Mouse (Mus musculus) hindbrain, embryonic 15.5 days (tissue): ENCODE data around the gene Cep295nl. TPM values are rescaled to one million over a fixed set of nuclear protein-coding genes. Genes with fewer than 3 reads are reported as not detected.
A peak's percentile ranks its signal among the peaks of the same experiment; 100 is the strongest.

Source experiments
- ATAC-seq: fragments of 200-750 bp; cut with Nextera tagmentation; 2 replicates; pipeline ENCODE4 v1.8.0; 2017; ENCODE audit warnings: low read depth, moderate number of reproducible peaks, moderate TSS enrichment; ENCODE audit not compliant: low FRiP score
- H3K27ac ChIP-seq: fragments of 300-500 bp; sonication (generic); replicated peaks from 2 replicates; pipeline ENCODE4 v1.5.1; 2015; ENCODE audit warnings: mild to moderate bottlenecking, inconsistent platforms
- H3K27me3 ChIP-seq: fragments of 300-500 bp; sonication (generic); 2 replicates; pipeline ENCODE4 v1.6.1; 2015; ENCODE audit warnings: control low read depth, inconsistent platforms
- H3K36me3 ChIP-seq: fragments of 300-500 bp; sonication (generic); 2 replicates; pipeline ENCODE4 v1.6.1; 2015; ENCODE audit warnings: control low read depth, inconsistent platforms
- H3K4me1 ChIP-seq: fragments of 300-500 bp; sonication (generic); replicated peaks from 2 replicates; pipeline ENCODE4 v1.6.1; 2015; ENCODE audit warnings: control low read depth, inconsistent platforms
- H3K4me2 ChIP-seq: fragments of 300-500 bp; sonication (generic); 2 replicates; pipeline ENCODE4 v1.6.1; 2015; ENCODE audit warnings: moderate library complexity, mild to moderate bottlenecking, inconsistent platforms
- H3K4me3 ChIP-seq: fragments of 300-500 bp; sonication (generic); 2 replicates; pipeline ENCODE4 v1.5.1; 2015; ENCODE audit warnings: mild to moderate bottlenecking, inconsistent platforms
- H3K9ac ChIP-seq: fragments of 300-500 bp; sonication (generic); 2 replicates; pipeline ENCODE4 v1.6.1; 2015; ENCODE audit warnings: inconsistent platforms
- H3K9me3 ChIP-seq: fragments of 300-500 bp; sonication (generic); 2 replicates; pipeline ENCODE4 v1.6.1; 2016; ENCODE audit warnings: control low read depth, inconsistent platforms
- WGBS: fragments of 180-500 bp; shearing (Covaris S2); methylation state at CpG from one replicate; pipeline ENCODE4 v1.1.7; 2015; 5-methylcytosine and 5-hydroxymethylcytosine counted together
- polyA plus RNA-seq: library from polyadenylated mRNA; unstranded; fragments of >200 nt; fragmentation: Nextera tagmentation; extraction: Ambion mirVana; gene quantifications from 2 replicates; pipeline ENCODE4 v1.2.1, GENCODE M21; 2015

Gene Cep295nl
- polyA plus RNA-seq, 1 experiment from 2014 or later, result 0.34 TPM

GRCm38 (mm10) chr11:118354636-118355191 lies 12.4 kb upstream of the Cep295nl start:
- peak; percentile 16; the same call in 1 of the 2 replicates for ATAC-seq

GRCm38 (mm10) chr11:118349494-118349893 lies 7.2 kb upstream of the Cep295nl start:
- no peaks in the 10 kb centered on the region for H3K27me3 ChIP-seq

More at GRCm38 (mm10) chr11:118354636-118355191, 12.4 kb upstream of the Cep295nl start:
- peaks cover 35% of the 10 kb centered on the region for H3K4me1 ChIP-seq
- peak overlapping the region; percentile 92 for H3K4me2 ChIP-seq
- H3K4me3 ChIP-seq, result peak overlapping the region; percentile 90
- no peaks in the 10 kb centered on the region for H3K27me3 ChIP-seq
- H3K9me3 ChIP-seq, result no peaks in the 10 kb centered on the region
- peak overlapping the region; percentile 96 for H3K9ac ChIP-seq
- under 1% methylated on average over 36 of the region's 47 CpGs for WGBS
- H3K27ac ChIP-seq, result peak overlapping the region; percentile 89
- H3K36me3 ChIP-seq, result no peaks in the 10 kb centered on the region

GRCm38 (mm10) chr11:118348877-118349276 lies 6.6 kb upstream of the Cep295nl start:
- peaks cover 39% of the 10 kb centered on the region for H3K4me1 ChIP-seq
- H3K9ac ChIP-seq, result no peak overlapping the region
- no peaks in the 10 kb centered on the region for H3K27me3 ChIP-seq
- H3K36me3 ChIP-seq, result no peaks in the 10 kb centered on the region
- whole genome bisulfite sequencing, result 66% methylated on average over 5 of the region's 5 CpGs
- H3K4me2 ChIP-seq, result no peak overlapping the region
- no peaks in the 10 kb centered on the region for H3K9me3 ChIP-seq
- ATAC-seq, result no peak
- H3K4me3 ChIP-seq, result no peak overlapping the region
- no peak overlapping the region for H3K27ac ChIP-seq

More at GRCm38 (mm10) chr11:118349494-118349893, 7.2 kb upstream of the Cep295nl start:
- Histone ChIP-seq H3K9ac (no peak overlapping the region), H3K27ac (no peak overlapping the region), H3K4me3 (no peak overlapping the region), H3K4me1 (peaks cover 46% of the 10 kb centered on the region), H3K36me3 (no peaks in the 10 kb centered on the region), H3K4me2 (no peak overlapping the region), H3K9me3 (no peaks in the 10 kb centered on the region)
- no peak for ATAC-seq
- 84% methylated on average over 5 of the region's 5 CpGs for WGBS

GRCm38 (mm10) chr11:118348419-118348818 lies 6.1 kb upstream of the Cep295nl start:
- H3K4me1 ChIP-seq, result peaks cover 39% of the 10 kb centered on the region
- H3K4me2 ChIP-seq, result no peak overlapping the region

GRCm38 (mm10) chr11:118347911-118348310 lies 5.6 kb upstream of the Cep295nl start:
- no peaks in the 10 kb centered on the region for H3K9me3 ChIP-seq
- H3K9ac ChIP-seq, result no peak overlapping the region
- H3K27me3 ChIP-seq, result no peaks in the 10 kb centered on the region
- H3K27ac ChIP-seq, result no peak overlapping the region
- no peak overlapping the region for H3K4me3 ChIP-seq
- ATAC-seq, result no peak
- no peaks in the 10 kb centered on the region for H3K36me3 ChIP-seq
- H3K4me2 ChIP-seq, result no peak overlapping the region
- H3K4me1 ChIP-seq, result peaks cover 39% of the 10 kb centered on the region
- 91% methylated on average over 12 of the region's 12 CpGs for WGBS

More at GRCm38 (mm10) chr11:118348419-118348818, 6.1 kb upstream of the Cep295nl start:
- no peaks in the 10 kb centered on the region for H3K9me3 ChIP-seq
- no peak overlapping the region for H3K4me3 ChIP-seq
- no peaks in the 10 kb centered on the region for H3K36me3 ChIP-seq
- H3K27ac ChIP-seq, result no peak overlapping the region
- WGBS, result 72% methylated on average over 3 of the region's 3 CpGs
- ATAC-seq, result no peak
- no peak overlapping the region for H3K9ac ChIP-seq
- H3K27me3 ChIP-seq, result no peaks in the 10 kb centered on the region

GRCm38 (mm10) chr11:118347391-118347790 lies 5.1 kb upstream of the Cep295nl start:
- WGBS, result 92% methylated on average over 2 of the region's 2 CpGs
- H3K4me1 ChIP-seq, result peaks cover 39% of the 10 kb centered on the region

GRCm38 (mm10) chr11:118346395-118347096 lies 4.2 kb upstream of the Cep295nl start:
- WGBS, result 79% methylated on average over 8 of the region's 8 CpGs
- no peaks in the 10 kb centered on the region for H3K9me3 ChIP-seq
- no peak overlapping the region for H3K4me2 ChIP-seq
- peaks cover 44% of the 10 kb centered on the region for H3K4me1 ChIP-seq
- H3K4me3 ChIP-seq, result no peak overlapping the region
- no peak overlapping the region for H3K9ac ChIP-seq
- no peak for ATAC-seq
- H3K36me3 ChIP-seq, result no peaks in the 10 kb centered on the region
- H3K27ac ChIP-seq, result no peak overlapping the region
- H3K27me3 ChIP-seq, result no peaks in the 10 kb centered on the region

More at GRCm38 (mm10) chr11:118347391-118347790, 5.1 kb upstream of the Cep295nl start:
- ATAC-seq, result no peak
- Histone ChIP-seq H3K4me2 (no peak overlapping the region), H3K9me3 (no peaks in the 10 kb centered on the region), H3K36me3 (no peaks in the 10 kb centered on the region), H3K27ac (no peak overlapping the region), H3K9ac (no peak overlapping the region), H3K4me3 (no peak overlapping the region), H3K27me3 (no peaks in the 10 kb centered on the region)

GRCm38 (mm10) chr11:118345693-118346092 lies 3.4 kb upstream of the Cep295nl start:
- peaks cover 47% of the 10 kb centered on the region for H3K4me1 ChIP-seq
- 42% methylated on average over 4 of the region's 4 CpGs for WGBS
- peak; percentile 29; the same call in 1 of the 2 replicates for ATAC-seq

GRCm38 (mm10) chr11:118343629-118344028 lies 1.3 kb upstream of the Cep295nl start:
- no peak overlapping the region for H3K27ac ChIP-seq
- H3K4me3 ChIP-seq, result no peak overlapping the region
- H3K9ac ChIP-seq, result no peak overlapping the region
- no peak for ATAC-seq
- H3K9me3 ChIP-seq, result no peaks in the 10 kb centered on the region
- peaks cover 41% of the 10 kb centered on the region for H3K4me1 ChIP-seq
- H3K4me2 ChIP-seq, result no peak overlapping the region
- no peaks in the 10 kb centered on the region for H3K27me3 ChIP-seq
- H3K36me3 ChIP-seq, result no peaks in the 10 kb centered on the region
- WGBS, result 72% methylated on average over 2 of the region's 2 CpGs

More at GRCm38 (mm10) chr11:118345693-118346092, 3.4 kb upstream of the Cep295nl start:
- Histone ChIP-seq H3K4me2 (no peak overlapping the region), H3K36me3 (no peaks in the 10 kb centered on the region), H3K27me3 (no peaks in the 10 kb centered on the region), H3K9me3 (no peaks in the 10 kb centered on the region), H3K27ac (no peak overlapping the region), H3K9ac (no peak overlapping the region), H3K4me3 (no peak overlapping the region)

- ATAC-seq, result no peak
- H3K4me1 ChIP-seq, result peaks cover 14% of the 10 kb centered on the region
- no peak overlapping the region for H3K4me3 ChIP-seq
- no peaks in the 10 kb centered on the region for H3K9me3 ChIP-seq
- 85% methylated on average over 8 of the region's 8 CpGs for WGBS
- H3K27me3 ChIP-seq, result no peaks in the 10 kb centered on the region
- H3K4me2 ChIP-seq, result no peak overlapping the region
- H3K27ac ChIP-seq, result no peak overlapping the region
- no peaks in the 10 kb centered on the region for H3K36me3 ChIP-seq
- H3K9ac ChIP-seq, result no peak overlapping the region
Measured at GRCm38 (mm10) chr11:118337491-118338168, 4.7 kb downstream of the Cep295nl start.

GRCm38 (mm10) chr11:118333431-118333830 lies 8.9 kb downstream of the Cep295nl start:
- Histone ChIP-seq H3K4me1 (peaks cover 2% of the 10 kb centered on the region), H3K4me3 (no peak overlapping the region), H3K27ac (no peak overlapping the region), H3K4me2 (no peak overlapping the region), H3K36me3 (no peaks in the 10 kb centered on the region), H3K9ac (no peak overlapping the region), H3K9me3 (no peaks in the 10 kb centered on the region), H3K27me3 (no peaks in the 10 kb centered on the region)
- WGBS, result 89% methylated on average over 17 of the region's 17 CpGs
- no peak for ATAC-seq

- H3K27ac ChIP-seq, result no peak overlapping the region
- no peak for ATAC-seq
- H3K9ac ChIP-seq, result no peak overlapping the region
- H3K4me1 ChIP-seq, result peaks cover 13% of the 10 kb centered on the region
- no peaks in the 10 kb centered on the region for H3K9me3 ChIP-seq
- H3K4me2 ChIP-seq, result no peak overlapping the region
- no peaks in the 10 kb centered on the region for H3K27me3 ChIP-seq
- H3K36me3 ChIP-seq, result no peaks in the 10 kb centered on the region
- H3K4me3 ChIP-seq, result no peak overlapping the region
- 95% methylated on average over 11 of the region's 11 CpGs for WGBS
Measured at GRCm38 (mm10) chr11:118332376-118332775, 9.9 kb downstream of the Cep295nl start.
